Mouse (Mus musculus): ENCODE data around the gene Surf1. TPM values are rescaled to one million over a fixed set of nuclear protein-coding genes. Genes with fewer than 3 reads are reported as not detected.
A peak's percentile ranks its signal among the peaks of the same experiment; 100 is the strongest.
"Not testable (repeated sequence)": the region's sequence is repeated elsewhere in the genome, so short reads cannot be mapped to it uniquely, and the experiment has no call there.

Surf1 gene
- polyA plus RNA-seq, 1 experiment = 85.2 TPM

GRCm38 (mm10) chr2:26906431-26906830 lies 9.9 kb downstream of the Surf1 start:
- WGBS = 94% methylated on average over 3 of the region's 3 CpGs
- Histone ChIP-seq H3K27ac (ENCODE audit: insufficient read depth, low read depth, low read length) (no peak overlapping the region), H3K4me1 (ENCODE audit: control insufficient read depth, insufficient read depth, low read length) (peaks cover 20% of the 10 kb centered on the region), H3K4me3 (ENCODE audit: insufficient read depth, low read depth, low read length) (no peak overlapping the region), H3K36me3 (ENCODE audit: control insufficient read depth, insufficient read depth, low read length) (no peaks in the 10 kb centered on the region), H3K27me3 (replicated peaks; ENCODE audit: control insufficient read depth, insufficient read depth, low read length) (no peaks in the 10 kb centered on the region)
- TF ChIP-seq POLR2A (IDR thresholded peaks at IDR 0.05; ENCODE audit: low read depth, low read length) (no peak), CTCF (conservative IDR thresholded peaks at IDR 0.05; ENCODE audit: insufficient read depth, insufficient read length, low read depth, low read length) (no peak)
- DNase-seq = no peak

DNA sequence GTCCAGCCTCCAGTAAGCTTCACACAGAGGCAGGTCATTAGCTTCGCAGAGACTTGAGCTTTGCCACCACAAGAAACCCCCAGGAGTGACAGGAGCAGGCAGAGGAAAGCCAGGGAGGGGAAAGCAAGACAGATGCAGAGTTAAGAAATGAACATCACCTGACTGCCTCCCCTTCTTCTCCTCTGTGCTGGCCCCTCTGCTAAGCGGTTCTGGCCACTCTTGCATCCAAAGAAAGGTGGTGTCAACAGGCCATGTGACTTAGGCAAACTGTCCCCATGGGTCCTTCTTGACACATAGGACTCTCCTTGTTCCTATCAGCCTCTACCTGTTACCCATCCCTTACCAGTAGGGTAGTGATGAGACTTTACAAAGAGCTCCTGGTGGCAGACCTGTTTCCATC lies 10.4 kb downstream of the Surf1 start:
- no peaks in the 10 kb centered on the region for H3K36me3 ChIP-seq (ENCODE audit: control insufficient read depth, insufficient read depth, low read length)
- WGBS = 89% methylated on average over 2 of the region's 2 CpGs
- DNase-seq = no peak

GRCm38 (mm10) chr2:26903311-26903710 lies 13.0 kb downstream of the Surf1 start:
- H3K4me1 ChIP-seq (ENCODE audit: control insufficient read depth, insufficient read depth, low read length) = peaks cover 17% of the 10 kb centered on the region
- DNase-seq = no peak
- WGBS = 8% methylated on average over 7 of the region's 7 CpGs
- no peaks in the 10 kb centered on the region for H3K27me3 ChIP-seq (replicated peaks; ENCODE audit: control insufficient read depth, insufficient read depth, low read length)
- no peaks in the 10 kb centered on the region for H3K36me3 ChIP-seq (ENCODE audit: control insufficient read depth, insufficient read depth, low read length)
- no peak for TF ChIP-seq POLR2A (IDR thresholded peaks at IDR 0.05; ENCODE audit: low read depth, low read length)
- no peak for TF ChIP-seq CTCF (conservative IDR thresholded peaks at IDR 0.05; ENCODE audit: insufficient read depth, insufficient read length, low read depth, low read length)
- peak overlapping the region; percentile 91 for H3K4me3 ChIP-seq (ENCODE audit: insufficient read depth, low read depth, low read length)
- peak overlapping the region; percentile 68 for H3K27ac ChIP-seq (ENCODE audit: insufficient read depth, low read depth, low read length)

More for the DNA sequence above, 10.4 kb downstream of the Surf1 start:
- Histone ChIP-seq H3K4me3 (ENCODE audit: insufficient read depth, low read depth, low read length) (no peak overlapping the region), H3K27me3 (replicated peaks; ENCODE audit: control insufficient read depth, insufficient read depth, low read length) (no peaks in the 10 kb centered on the region), H3K27ac (ENCODE audit: insufficient read depth, low read depth, low read length) (no peak overlapping the region), H3K4me1 (ENCODE audit: control insufficient read depth, insufficient read depth, low read length) (peaks cover 20% of the 10 kb centered on the region)
- TF ChIP-seq POLR2A (IDR thresholded peaks at IDR 0.05; ENCODE audit: low read depth, low read length) (no peak), CTCF (conservative IDR thresholded peaks at IDR 0.05; ENCODE audit: insufficient read depth, insufficient read length, low read depth, low read length) (no peak)

DNA sequence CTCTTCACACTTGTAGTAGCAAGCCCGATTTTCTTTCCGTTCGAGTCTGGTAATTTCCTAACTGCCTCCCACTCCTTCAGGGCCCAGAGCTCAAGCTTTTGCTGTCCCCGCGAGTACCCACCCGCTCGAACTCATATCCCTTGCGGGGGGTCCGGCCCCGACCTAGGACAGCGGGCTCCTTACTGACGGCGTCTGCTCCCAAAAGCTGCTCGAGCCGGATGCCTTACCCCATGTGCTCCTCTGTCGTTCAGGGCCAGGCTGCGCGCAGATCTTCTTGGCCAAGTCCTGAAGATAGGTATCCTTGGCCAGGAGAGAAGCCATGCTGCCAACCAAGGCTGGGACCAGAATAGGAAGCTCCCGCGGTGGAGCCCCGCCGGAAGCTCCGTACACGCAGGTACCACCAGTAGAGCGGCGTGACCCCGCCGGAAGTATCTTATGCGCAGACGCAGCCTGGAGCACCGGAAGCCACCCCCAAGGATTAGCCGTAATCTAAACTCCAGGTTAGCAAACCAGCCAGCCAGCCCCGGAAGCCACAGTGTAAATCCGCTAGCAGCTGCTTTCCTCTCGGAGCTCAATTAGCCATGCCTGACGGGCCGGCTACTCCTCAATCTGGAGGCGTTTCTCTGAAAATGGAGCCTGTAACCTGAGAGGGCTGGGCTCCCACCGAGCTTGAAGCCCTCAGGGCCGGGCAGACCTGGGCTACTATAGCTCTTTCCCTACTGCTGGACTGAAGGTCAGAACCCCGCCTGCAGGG lies 13.7 kb downstream of the Surf1 start, which contains the start of gene Surf6:
Gene Surf6 (minus strand): TSS at position 413 of the 754 bp plus-strand sequence.
- peak within 1 kb of the TSS; percentile 91 for H3K4me3 ChIP-seq (ENCODE audit: insufficient read depth, low read depth, low read length)
- H3K27ac ChIP-seq (ENCODE audit: insufficient read depth, low read depth, low read length) = peak within 1 kb of the TSS; percentile 77
- H3K36me3 ChIP-seq (ENCODE audit: control insufficient read depth, insufficient read depth, low read length) = no peaks in the 10 kb centered on the region; the same call in 1 of the 2 replicates
- 0 out of 2 replicates have a peak, but pooled peaks have one; percentile 0 for TF ChIP-seq CTCF (conservative IDR thresholded peaks at IDR 0.05; ENCODE audit: insufficient read depth, insufficient read length, low read depth, low read length)
- peak; percentile 32 for TF ChIP-seq POLR2A (IDR thresholded peaks at IDR 0.05; ENCODE audit: low read depth, low read length)
- peaks cover 17% of the 10 kb centered on the region for H3K4me1 ChIP-seq (ENCODE audit: control insufficient read depth, insufficient read depth, low read length)
- under 1% methylated on average over 41 of the region's 41 CpGs for WGBS
- H3K27me3 ChIP-seq (replicated peaks; ENCODE audit: control insufficient read depth, insufficient read depth, low read length) = no peaks in the 10 kb centered on the region
- peak; percentile 99 for DNase-seq

DNA sequence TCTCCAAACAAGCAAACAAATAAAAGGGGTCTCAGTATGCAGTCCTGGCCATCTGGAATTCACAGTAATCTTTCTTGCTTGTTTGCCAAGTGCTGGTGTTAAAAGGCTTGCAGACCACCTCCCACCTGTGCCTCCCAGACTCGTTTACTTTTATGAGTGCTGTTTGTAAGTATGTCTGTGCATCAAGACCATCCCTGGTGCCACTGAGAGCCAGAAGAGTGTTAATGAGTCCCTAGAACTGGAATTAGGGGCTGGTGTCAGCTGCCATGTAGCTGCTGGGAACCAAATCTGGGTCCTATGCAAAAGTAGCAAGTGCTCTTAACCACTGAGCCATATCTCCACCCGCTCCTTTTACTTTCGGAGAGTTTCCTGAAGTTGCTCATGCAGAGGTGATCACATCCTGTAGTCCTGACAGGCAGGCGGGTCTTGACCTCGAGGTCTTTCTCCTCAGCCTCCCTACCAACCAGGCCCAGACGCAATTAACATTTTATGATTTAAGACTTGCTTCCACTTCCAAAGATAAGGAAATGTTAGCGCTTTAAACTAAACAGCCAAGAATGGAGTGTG lies 14.4 kb downstream of the Surf1 start:
- Histone ChIP-seq H3K4me1 (ENCODE audit: control insufficient read depth, insufficient read depth, low read length) (peaks cover 13% of the 10 kb centered on the region), H3K4me3 (ENCODE audit: insufficient read depth, low read depth, low read length) (peak overlapping the region; percentile 91), H3K27me3 (replicated peaks; ENCODE audit: control insufficient read depth, insufficient read depth, low read length) (no peaks in the 10 kb centered on the region), H3K36me3 (ENCODE audit: control insufficient read depth, insufficient read depth, low read length) (no peaks in the 10 kb centered on the region; the same call in 1 of the 2 replicates), H3K27ac (ENCODE audit: insufficient read depth, low read depth, low read length) (no peak overlapping the region)
- no peak for DNase-seq
- 3% methylated on average over 7 of the region's 7 CpGs for whole genome bisulfite sequencing
- no peak for TF ChIP-seq CTCF (conservative IDR thresholded peaks at IDR 0.05; ENCODE audit: insufficient read depth, insufficient read length, low read depth, low read length)
- TF ChIP-seq POLR2A (IDR thresholded peaks at IDR 0.05; ENCODE audit: low read depth, low read length) = no peak

- Histone ChIP-seq H3K4me1 (ENCODE audit: control insufficient read depth, insufficient read depth, low read length) (peaks cover 13% of the 10 kb centered on the region), H3K27ac (ENCODE audit: insufficient read depth, low read depth, low read length) (no peak overlapping the region), H3K27me3 (replicated peaks; ENCODE audit: control insufficient read depth, insufficient read depth, low read length) (no peaks in the 10 kb centered on the region), H3K36me3 (ENCODE audit: control insufficient read depth, insufficient read depth, low read length) (no peaks in the 10 kb centered on the region; the same call in 1 of the 2 replicates), H3K4me3 (ENCODE audit: insufficient read depth, low read depth, low read length) (no peak overlapping the region)
- TF ChIP-seq POLR2A (IDR thresholded peaks at IDR 0.05; ENCODE audit: low read depth, low read length) (no peak), CTCF (conservative IDR thresholded peaks at IDR 0.05; ENCODE audit: insufficient read depth, insufficient read length, low read depth, low read length) (no peak)
- no peak for DNase-seq
- WGBS = 62% methylated on average over 1 of the region's 1 CpGs
Observed at GRCm38 (mm10) chr2:26900731-26901130, 15.6 kb downstream of the Surf1 start.

- Histone ChIP-seq H3K27ac (ENCODE audit: insufficient read depth, low read depth, low read length) (no peak overlapping the region), H3K27me3 (replicated peaks; ENCODE audit: control insufficient read depth, insufficient read depth, low read length) (no peaks in the 10 kb centered on the region), H3K4me1 (ENCODE audit: control insufficient read depth, insufficient read depth, low read length) (no peaks in the 10 kb centered on the region), H3K36me3 (ENCODE audit: control insufficient read depth, insufficient read depth, low read length) (peaks cover 1% of the 10 kb centered on the region), H3K4me3 (ENCODE audit: insufficient read depth, low read depth, low read length) (no peak overlapping the region)
- TF ChIP-seq POLR2A (IDR thresholded peaks at IDR 0.05; ENCODE audit: low read depth, low read length) (no peak), CTCF (conservative IDR thresholded peaks at IDR 0.05; ENCODE audit: insufficient read depth, insufficient read length, low read depth, low read length) (no peak)
- whole genome bisulfite sequencing = 90% methylated on average over 4 of the region's 4 CpGs
- no peak for DNase-seq
Observed at GRCm38 (mm10) chr2:26895898-26896297, 20.4 kb downstream of the Surf1 start.

GRCm38 (mm10) chr2:26886170-26886569 lies 30.2 kb downstream of the Surf1 start:
- 46% methylated on average over 4 of the region's 4 CpGs for WGBS
- H3K27me3 ChIP-seq (replicated peaks; ENCODE audit: control insufficient read depth, insufficient read depth, low read length); H3K27ac ChIP-seq (ENCODE audit: insufficient read depth, low read depth, low read length); DNase-seq; H3K4me3 ChIP-seq (ENCODE audit: insufficient read depth, low read depth, low read length); H3K4me1 ChIP-seq (ENCODE audit: control insufficient read depth, insufficient read depth, low read length); H3K36me3 ChIP-seq (ENCODE audit: control insufficient read depth, insufficient read depth, low read length): not testable (repeated sequence)

- H3K27me3 ChIP-seq (replicated peaks; ENCODE audit: control insufficient read depth, insufficient read depth, low read length); H3K4me1 ChIP-seq (ENCODE audit: control insufficient read depth, insufficient read depth, low read length); DNase-seq; H3K36me3 ChIP-seq (ENCODE audit: control insufficient read depth, insufficient read depth, low read length); H3K27ac ChIP-seq (ENCODE audit: insufficient read depth, low read depth, low read length); H3K4me3 ChIP-seq (ENCODE audit: insufficient read depth, low read depth, low read length): not testable (repeated sequence)
- 86% methylated on average over 2 of the region's 2 CpGs for WGBS
Observed at GRCm38 (mm10) chr2:26885541-26885940, 30.8 kb downstream of the Surf1 start.
